8 mouse cellular contexts compared by ENCODE assay signal in genomic region chr19:45057724-45058112, GRCm38 (mm10). TPM values are rescaled to one million over a fixed set of nuclear protein-coding genes. Genes with fewer than 3 reads are reported as not detected.
A peak's percentile ranks its signal among the peaks of the same experiment; 100 is the strongest.
DNase-seq lines count a peak whose midpoint lies in the region; ATAC-seq and TF ChIP-seq lines count a peak whose summit lies in the region.

No protein-coding gene starts in this region.

- no peak for TF ChIP-seq POLR2A in spleen, adult 2 months (IDR thresholded peaks at IDR 0.05; ENCODE audit: low read depth, low read length)

- no peak for TF ChIP-seq CTCF in spleen, adult 2 months (IDR thresholded peaks at IDR 0.05; ENCODE audit: extremely low read depth, insufficient read depth, insufficient read length, insufficient replicate concordance)

- no peak for ATAC-seq in limb, embryonic 15.5 days (ENCODE audit: insufficient number of reproducible peaks, low FRiP score, low TSS enrichment, low read depth)
- no peak for ATAC-seq in megakaryocyte-erythroid progenitor cell, adult 5-6 weeks (replicated peaks; ENCODE audit: low FRiP score, low TSS enrichment, poor library complexity, severe bottlenecking)

- H3K4me1 ChIP-seq in spleen, adult 2 months (ENCODE audit: control insufficient read depth, insufficient read depth, insufficient read length) = peaks cover 8% of the 10 kb centered on the region
- peaks cover 24% of the 10 kb centered on the region for H3K4me1 ChIP-seq in limb, embryonic 15.5 days

- peak overlapping the region; percentile 70 for H3K4me2 ChIP-seq in limb, embryonic 15.5 days

- peak overlapping the region; percentile 85 for H3K27ac ChIP-seq in spleen, adult 2 months (ENCODE audit: insufficient read depth, low read length)
- H3K27ac ChIP-seq in limb, embryonic 15.5 days = peak overlapping the region; percentile 97

- H3K27me3 ChIP-seq in spleen, adult 2 months (ENCODE audit: control insufficient read depth, insufficient read depth, low read length) = no peaks in the 10 kb centered on the region
- H3K27me3 ChIP-seq in limb, embryonic 15.5 days = no peaks in the 10 kb centered on the region

- peak; percentile 29 for DNase-seq in cerebellum, adult 11-12 months
- no peak for DNase-seq in cerebellum, postnatal 36 days
- no peak for DNase-seq in spleen, adult 2 months (ENCODE audit: low read depth in 1 of 2, low spot score in 2 of 2)
- no peak for DNase-seq in spleen, postnatal 14 days (ENCODE audit: low spot score in 2 of 2)
- no peak for DNase-seq in ovary, postnatal 14 days (ENCODE audit: low spot score)
- DNase-seq in urinary bladder, postnatal 14 days (ENCODE audit: low spot score) = no peak

- peaks cover 6% of the 10 kb centered on the region; the same call in 1 of the 2 replicates for H3K36me3 ChIP-seq in spleen, adult 2 months (ENCODE audit: control insufficient read depth, insufficient read depth, low read length)
- H3K36me3 ChIP-seq in limb, embryonic 15.5 days = peaks cover 26% of the 10 kb centered on the region

- peak overlapping the region; percentile 65 for H3K4me3 ChIP-seq in spleen, adult 2 months (ENCODE audit: extremely low read depth, insufficient read depth, insufficient read length)
- peak overlapping the region; percentile 56 for H3K4me3 ChIP-seq in limb, embryonic 15.5 days

- H3K9ac ChIP-seq in limb, embryonic 15.5 days = peak overlapping the region; percentile 46

- H3K9me3 ChIP-seq in limb, embryonic 15.5 days = no peaks in the 10 kb centered on the region

- 23% methylated on average over 7 of the region's 7 CpGs for WGBS in spleen, adult 2 months
- WGBS in limb, embryonic 15.5 days = 33% methylated on average over 7 of the region's 7 CpGs

RNA-seq across cellular contexts. Expression of gene Sfxn3, which starts 10.4 kb away (rescaled TPM):
- 23.9 and 25.9 TPM in 2 replicates for polyA plus RNA-seq in spleen, adult 2 months (2012; rRNA removed)
- polyA plus RNA-seq in limb, embryonic 15.5 days (2015; fragmentation: Nextera tagmentation; extraction: Ambion mirVana) = 33.8 and 36.9 TPM in 2 replicates
- total RNA-seq in megakaryocyte-erythroid progenitor cell, adult 5-6 weeks (2014; fragmentation: Nextera tagmentation) = 10.6 and 23.4 TPM in 2 replicates
- total RNA-seq in megakaryocyte-erythroid progenitor cell, adult 5-6 weeks (2017) = 5.8 and 6.4 TPM in 2 replicates

RNA-seq across cellular contexts. Expression of gene Pdzd7, which starts 12.2 kb away (rescaled TPM):
- polyA plus RNA-seq in spleen, adult 2 months (2012; rRNA removed) = 0.04 and 0.09 TPM in 2 replicates
- 0.16 and 0.37 TPM in 2 replicates for polyA plus RNA-seq in limb, embryonic 15.5 days (2015; fragmentation: Nextera tagmentation; extraction: Ambion mirVana)
- total RNA-seq in megakaryocyte-erythroid progenitor cell, adult 5-6 weeks (2014; fragmentation: Nextera tagmentation) = not detected in 2 replicates
- not detected in 2 replicates for total RNA-seq in megakaryocyte-erythroid progenitor cell, adult 5-6 weeks (2017)

RNA-seq across cellular contexts. Expression of gene Kazald1, which starts 17.3 kb away (rescaled TPM):
- polyA plus RNA-seq in spleen, adult 2 months (2012; rRNA removed) = 63.8 and 81.4 TPM in 2 replicates
- polyA plus RNA-seq in limb, embryonic 15.5 days (2015; fragmentation: Nextera tagmentation; extraction: Ambion mirVana) = 38.5 and 60.8 TPM in 2 replicates
- 1.2 TPM in 1 of 2 replicates, not detected in the other for total RNA-seq in megakaryocyte-erythroid progenitor cell, adult 5-6 weeks (2014; fragmentation: Nextera tagmentation)
- 0.80 and 1.7 TPM in 2 replicates for total RNA-seq in megakaryocyte-erythroid progenitor cell, adult 5-6 weeks (2017)

RNA-seq across cellular contexts. Expression of gene Lzts2, which starts 43.5 kb away (rescaled TPM):
- polyA plus RNA-seq in spleen, adult 2 months (2012; rRNA removed) = 23.3 and 25.9 TPM in 2 replicates
- 66.8 and 68.3 TPM in 2 replicates for polyA plus RNA-seq in limb, embryonic 15.5 days (2015; fragmentation: Nextera tagmentation; extraction: Ambion mirVana)
- total RNA-seq in megakaryocyte-erythroid progenitor cell, adult 5-6 weeks (2014; fragmentation: Nextera tagmentation) = 9.0 and 10.2 TPM in 2 replicates
- total RNA-seq in megakaryocyte-erythroid progenitor cell, adult 5-6 weeks (2017) = 7.8 and 7.9 TPM in 2 replicates

RNA-seq across cellular contexts. Expression of gene Mrpl43, which starts 51.5 kb away (rescaled TPM):
- 53.1 and 85.2 TPM in 2 replicates for polyA plus RNA-seq in spleen, adult 2 months (2012; rRNA removed)
- polyA plus RNA-seq in limb, embryonic 15.5 days (2015; fragmentation: Nextera tagmentation; extraction: Ambion mirVana) = 62.5 and 65.1 TPM in 2 replicates
- 32.2 and 48.4 TPM in 2 replicates for total RNA-seq in megakaryocyte-erythroid progenitor cell, adult 5-6 weeks (2014; fragmentation: Nextera tagmentation)
- total RNA-seq in megakaryocyte-erythroid progenitor cell, adult 5-6 weeks (2017) = 26.3 and 29.0 TPM in 2 replicates
